ENCODE assay signal across 11 mouse cellular contexts in the genomic region with DNA sequence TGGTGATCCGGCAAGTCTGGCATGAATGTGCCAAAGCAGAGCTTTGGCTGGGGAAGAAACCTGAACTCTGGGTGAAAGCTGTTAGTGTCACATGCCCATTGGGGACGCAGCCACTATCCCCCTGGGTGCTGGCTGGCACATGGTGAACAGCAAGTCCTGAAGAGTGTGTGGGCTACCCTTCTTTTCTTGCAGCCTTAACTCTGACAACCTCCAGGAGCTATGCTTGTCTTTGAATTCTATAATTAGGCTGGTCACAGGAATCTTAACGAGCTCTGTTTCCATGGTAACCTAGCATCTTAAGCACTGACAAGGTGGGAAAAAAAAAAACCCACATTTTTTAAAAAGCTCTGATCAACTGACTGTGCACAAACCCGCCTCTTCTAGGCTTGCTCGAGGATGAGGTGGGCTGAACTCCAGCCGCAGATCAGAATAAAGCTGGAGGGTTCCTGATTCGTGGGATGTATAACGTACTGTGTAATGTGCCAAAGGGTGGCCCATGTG. TPM values are rescaled to one million over a fixed set of nuclear protein-coding genes. Genes with fewer than 3 reads are reported as not detected.
A peak's percentile ranks its signal among the peaks of the same experiment; 100 is the strongest.
DNase-seq lines count a peak whose midpoint lies in the region; ATAC-seq and TF ChIP-seq lines count a peak whose summit lies in the region.
"Had no signal": no experiment of that assay in that cellular context is flagged by ENCODE, and none has a peak within 500 bp of the region (broad histone marks: within the 10 kb centered on the region; RNA-seq: fewer than 3 reads in every experiment).

No protein-coding gene starts in this region.

- TF ChIP-seq CTCF in cerebellum, adult 2 months (IDR thresholded peaks at IDR 0.05; ENCODE audit: borderline replicate concordance, insufficient read depth, low read depth, low read length): no peak
- no peak for TF ChIP-seq CTCF in cortical plate, adult 2 months (IDR thresholded peaks at IDR 0.05; ENCODE audit: extremely low read depth, insufficient read depth, low read length)

- H3K4me1 ChIP-seq in cerebellum, adult 2 months (ENCODE audit: control insufficient read depth, insufficient read depth, low read length): peaks cover 70% of the 10 kb centered on the region
- H3K4me1 ChIP-seq in cortical plate, adult 2 months (ENCODE audit: control insufficient read depth, insufficient read depth, low read length): peaks cover 59% of the 10 kb centered on the region
- peaks cover 47% of the 10 kb centered on the region for H3K4me1 ChIP-seq in hindbrain, embryonic 15.5 days (replicated peaks)
- peaks cover 39% of the 10 kb centered on the region for H3K4me1 ChIP-seq in midbrain, embryonic 14.5 days (ENCODE audit: control insufficient read depth, insufficient read depth, low read length)
- H3K4me1 ChIP-seq in liver, embryonic 11.5 days (replicated peaks; ENCODE audit: control insufficient read depth, insufficient read depth, low read length): peaks cover 5% of the 10 kb centered on the region; the same call in 1 of the 2 replicates

- peak overlapping the region; percentile 98 for H3K27ac ChIP-seq in cerebellum, adult 2 months (ENCODE audit: insufficient read depth, low read length)
- peak overlapping the region; percentile 85 for H3K27ac ChIP-seq in cortical plate, adult 2 months (ENCODE audit: insufficient read depth, low read length)
- H3K27ac ChIP-seq in hindbrain, embryonic 15.5 days (replicated peaks): peak overlapping the region; percentile 72
- H3K27ac ChIP-seq in midbrain, embryonic 14.5 days (replicated peaks; ENCODE audit: low read depth, low read length): peak overlapping the region; percentile 83
- H3K27ac ChIP-seq in liver, embryonic 11.5 days (ENCODE audit: low read depth, low read length): no peak overlapping the region
- H3K27ac ChIP-seq: embryonic facial prominence, embryonic 15.5 days; liver, embryonic 13.5 days had no signal

- H3K27me3 ChIP-seq in cerebellum, adult 2 months (ENCODE audit: control insufficient read depth, insufficient read depth, low read length): no peaks in the 10 kb centered on the region
- no peaks in the 10 kb centered on the region for H3K27me3 ChIP-seq in hindbrain, embryonic 15.5 days
- no peaks in the 10 kb centered on the region for H3K27me3 ChIP-seq in midbrain, embryonic 14.5 days (ENCODE audit: control insufficient read depth, insufficient read depth, low read length)
- H3K27me3 ChIP-seq in liver, embryonic 11.5 days (replicated peaks; ENCODE audit: control insufficient read depth, insufficient read depth, low read length): no peaks in the 10 kb centered on the region; the same call in 1 of the 2 replicates
- H3K27me3 ChIP-seq: embryonic facial prominence, embryonic 15.5 days; liver, embryonic 13.5 days had no signal

- peak overlapping the region; percentile 22; the same call in 1 of the 2 replicates for H3K4me2 ChIP-seq in hindbrain, embryonic 15.5 days
- H3K4me2 ChIP-seq in midbrain, embryonic 14.5 days (ENCODE audit: low read length): peak overlapping the region; percentile 32; the same call in 1 of the 2 replicates
- no peak overlapping the region for H3K4me2 ChIP-seq in liver, embryonic 11.5 days
- H3K4me2 ChIP-seq: embryonic facial prominence, embryonic 15.5 days; liver, embryonic 13.5 days had no signal

- ATAC-seq in hindbrain, embryonic 15.5 days (ENCODE audit: low FRiP score, low read depth): peak; percentile 25; the same call in 1 of the 2 replicates
- ATAC-seq in midbrain, embryonic 14.5 days (ENCODE audit: low FRiP score, low TSS enrichment): 0 out of 2 replicates have a peak, but pooled peaks have one; percentile 32
- ATAC-seq in liver, embryonic 11.5 days (replicated peaks; ENCODE audit: low FRiP score): no peak

- 11% methylated on average over 8 of the region's 8 CpGs for WGBS in cerebellum, adult 2 months
- 39% methylated on average over 8 of the region's 8 CpGs for WGBS in hindbrain, embryonic 15.5 days
- WGBS in midbrain, embryonic 14.5 days: 20% methylated on average over 8 of the region's 8 CpGs
- WGBS in liver, embryonic 11.5 days: 70% methylated on average over 8 of the region's 8 CpGs

- no peaks in the 10 kb centered on the region for H3K9me3 ChIP-seq in hindbrain, embryonic 15.5 days
- H3K9me3 ChIP-seq in midbrain, embryonic 14.5 days (ENCODE audit: control insufficient read depth, low read length): no peaks in the 10 kb centered on the region
- no peaks in the 10 kb centered on the region for H3K9me3 ChIP-seq in liver, embryonic 11.5 days (ENCODE audit: control insufficient read depth, low read length)
- H3K9me3 ChIP-seq: embryonic facial prominence, embryonic 15.5 days; liver, embryonic 13.5 days had no signal

- peak in 1 of 2 experiments; percentile 64 for DNase-seq in cerebellum, adult 2 months
- no peak for DNase-seq in cerebellum, adult 8-10 months
- peak; percentile 80 for DNase-seq in midbrain, embryonic 14.5 days
- DNase-seq in urinary bladder, postnatal 4 days (ENCODE audit: low spot score in 2 of 2): no peak
- no peak for DNase-seq in ovary, postnatal 10 days (ENCODE audit: low spot score)
- DNase-seq in liver, embryonic 11.5 days (ENCODE audit: low spot score): no peak
- DNase-seq: heart, adult 18-20 months; liver, embryonic 13.5 days had no signal

- no peak overlapping the region for H3K4me3 ChIP-seq in cerebellum, adult 2 months (replicated peaks; ENCODE audit: insufficient read depth, low read depth, low read length)
- H3K4me3 ChIP-seq in cortical plate, adult 2 months (ENCODE audit: insufficient read depth, low read length): no peak overlapping the region
- H3K4me3 ChIP-seq in hindbrain, embryonic 15.5 days: no peak overlapping the region
- H3K4me3 ChIP-seq in midbrain, embryonic 14.5 days (replicated peaks; ENCODE audit: low read depth, low read length): no peak overlapping the region
- H3K4me3 ChIP-seq in liver, embryonic 11.5 days (ENCODE audit: low read depth, low read length): no peak overlapping the region
- H3K4me3 ChIP-seq: embryonic facial prominence, embryonic 15.5 days; liver, embryonic 13.5 days had no signal

- TF ChIP-seq POLR2A in cerebellum, adult 2 months (IDR thresholded peaks at IDR 0.05; ENCODE audit: borderline replicate concordance, insufficient read depth, low read length): no peak
- TF ChIP-seq POLR2A in cortical plate, adult 2 months (IDR thresholded peaks at IDR 0.05; ENCODE audit: extremely low read depth, insufficient read depth, low read length): 0 out of 2 replicates have a peak, but pooled peaks have one; percentile 5

- H3K9ac ChIP-seq in hindbrain, embryonic 15.5 days: 0 out of 2 replicates have a peak overlapping the region, but pooled peaks have one; percentile 5
- H3K9ac ChIP-seq in midbrain, embryonic 14.5 days (replicated peaks; ENCODE audit: low read length): peak overlapping the region; percentile 20; the same call in 1 of the 2 replicates
- no peak overlapping the region for H3K9ac ChIP-seq in liver, embryonic 11.5 days (ENCODE audit: low read depth, low read length)
- H3K9ac ChIP-seq: embryonic facial prominence, embryonic 15.5 days; liver, embryonic 13.5 days had no signal

- no peaks in the 10 kb centered on the region for H3K36me3 ChIP-seq in hindbrain, embryonic 15.5 days
- H3K36me3 ChIP-seq in midbrain, embryonic 14.5 days (ENCODE audit: control insufficient read depth, insufficient read depth, low read length): no peaks in the 10 kb centered on the region
- H3K36me3 ChIP-seq in liver, embryonic 11.5 days (ENCODE audit: control insufficient read depth, insufficient read depth, low read length): no peaks in the 10 kb centered on the region
- H3K36me3 ChIP-seq: embryonic facial prominence, embryonic 15.5 days; liver, embryonic 13.5 days had no signal

RNA-seq across cellular contexts. Expression of a gene that starts 55.6 kb away (rescaled TPM):
- 245 and 253 TPM in 2 replicates for polyA plus RNA-seq in cerebellum, adult 2 months (2012; rRNA removed)
- polyA plus RNA-seq in cortical plate, adult 2 months (2012; rRNA removed): 295 and 315 TPM in 2 replicates
- 78.8 and 87.2 TPM in 2 replicates for polyA plus RNA-seq in hindbrain, embryonic 15.5 days (2015; fragmentation: Nextera tagmentation; extraction: Ambion mirVana)
- 65.4 and 68.5 TPM in 2 replicates for polyA plus RNA-seq in midbrain, embryonic 14.5 days (2014; fragmentation: Nextera tagmentation; extraction: Ambion mirVana)
- polyA plus RNA-seq in liver, embryonic 11.5 days (2014; fragmentation: Nextera tagmentation; extraction: Ambion mirVana): 5.1 and 6.8 TPM in 2 replicates

RNA-seq across cellular contexts. Expression of a gene that starts 56.0 kb away (rescaled TPM):
- polyA plus RNA-seq in cerebellum, adult 2 months (2012; rRNA removed): 94.5 and 109 TPM in 2 replicates
- polyA plus RNA-seq in cortical plate, adult 2 months (2012; rRNA removed): 36.5 and 37.5 TPM in 2 replicates
- 73.8 and 75.7 TPM in 2 replicates for polyA plus RNA-seq in hindbrain, embryonic 15.5 days (2015; fragmentation: Nextera tagmentation; extraction: Ambion mirVana)
- 74.1 and 85.6 TPM in 2 replicates for polyA plus RNA-seq in midbrain, embryonic 14.5 days (2014; fragmentation: Nextera tagmentation; extraction: Ambion mirVana)
- 50.1 and 55.0 TPM in 2 replicates for polyA plus RNA-seq in liver, embryonic 11.5 days (2014; fragmentation: Nextera tagmentation; extraction: Ambion mirVana)
